Mouse (Mus musculus) urinary bladder, adult 2 months (tissue): ENCODE results near the gene Nab2. TPM values are rescaled to one million over a fixed set of nuclear protein-coding genes. Genes with fewer than 3 reads are reported as not detected.

Experiments used
- DNase-seq: peaks from one replicate; pipeline ENCODE4 v3.0.0; 2022; ENCODE audit warnings: low spot score
- polyA plus RNA-seq: library from polyadenylated mRNA; depleted of rRNA; stranded (reverse); fragments of >200 nt; gene quantifications from 2 replicates; pipeline ENCODE4 v1.2.3, GENCODE M21; 2012; rRNA removed

Nab2 gene
- 27.5 and 29.1 TPM in 2 replicates for polyA plus RNA-seq

DNA sequence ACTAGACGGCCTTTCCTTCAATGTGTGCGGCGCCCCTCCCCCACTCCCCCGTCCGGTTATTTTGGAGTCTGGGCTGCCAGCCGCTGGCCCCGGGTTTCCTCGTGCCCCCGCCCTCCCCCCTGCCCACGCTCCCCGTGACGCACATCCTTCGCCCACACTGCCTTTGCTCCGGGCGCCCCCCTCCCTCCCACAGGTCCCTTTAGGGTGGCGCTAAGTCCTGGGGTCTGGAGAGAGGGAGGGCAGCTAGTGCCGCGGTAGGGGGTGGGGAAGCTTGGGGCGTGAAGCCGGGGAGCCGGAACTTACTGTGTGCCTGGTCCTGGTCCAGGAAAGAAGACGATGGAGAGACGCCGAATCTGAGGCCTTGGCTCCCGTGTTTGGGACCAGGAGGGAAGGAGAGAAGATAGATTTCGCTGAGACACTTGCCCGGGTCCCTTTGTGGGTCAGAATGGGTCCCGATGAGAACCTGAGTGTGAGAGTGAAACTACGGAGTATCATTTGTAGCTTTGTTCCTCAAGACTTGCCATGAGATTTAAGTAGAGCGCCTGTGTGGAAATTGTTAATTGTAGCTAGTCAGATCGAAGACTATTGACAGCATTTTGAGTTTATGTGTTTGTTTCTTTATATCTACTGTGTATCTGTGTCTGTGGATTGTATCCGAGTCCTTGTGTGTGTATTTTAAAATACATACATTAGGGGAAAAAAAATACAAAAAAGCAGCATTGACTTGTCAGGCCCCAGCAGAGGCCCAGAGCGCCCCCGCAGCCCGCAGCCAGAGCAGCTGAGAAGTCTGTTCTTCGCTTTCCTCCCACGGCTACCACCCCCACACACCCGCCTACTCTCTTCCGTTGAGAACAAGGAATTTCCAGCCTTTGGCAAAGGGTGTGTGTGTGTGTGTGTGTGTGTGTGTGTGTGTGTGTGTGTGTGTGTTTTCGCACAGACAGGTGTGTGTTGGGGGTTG, at the start of gene Nab2:
TSS of gene Nab2 (minus strand) at position 476 of the 958 bp plus-strand sequence.
- DNase-seq = peak; percentile 65

DNA sequence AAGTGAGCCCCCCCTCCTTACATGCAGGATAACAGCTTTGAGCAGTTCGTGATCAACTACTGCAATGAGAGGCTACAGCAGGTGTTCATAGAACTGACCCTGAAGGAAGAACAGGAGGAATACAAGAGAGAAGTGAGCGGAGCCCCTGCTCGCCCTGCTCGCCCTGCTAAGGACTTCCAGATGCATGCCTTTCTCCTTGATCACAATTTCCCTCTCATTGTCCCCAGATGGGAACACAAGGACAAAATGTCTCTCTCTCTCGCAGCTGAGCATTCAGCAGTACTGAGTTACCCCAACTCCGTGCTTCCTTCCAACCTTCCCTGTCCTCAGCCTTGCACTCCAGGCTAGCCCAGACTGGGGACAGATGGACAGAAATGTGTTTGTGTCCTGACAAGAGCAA, 44.4 kb upstream of the Nab2 start:
- DNase-seq = no peak

DNA sequence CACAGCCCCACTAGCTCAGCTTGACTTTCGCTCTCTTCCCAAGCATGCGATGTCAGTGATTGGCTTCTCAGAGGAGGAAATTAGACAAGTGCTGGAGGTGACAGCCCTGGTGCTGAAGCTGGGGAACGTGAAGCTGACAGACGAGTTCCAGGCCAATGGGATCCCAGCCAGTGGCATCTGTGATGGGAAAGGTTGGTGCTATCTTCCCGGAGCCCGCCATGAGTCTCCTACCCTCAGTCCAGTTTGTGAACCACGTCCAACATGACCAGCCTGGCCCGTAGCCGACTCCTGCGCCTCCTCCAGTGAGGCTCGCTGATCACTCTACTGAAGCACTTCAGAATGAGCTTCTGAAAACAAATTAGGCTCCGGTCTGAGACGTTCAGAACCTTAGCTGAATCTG, 42.0 kb upstream of the Nab2 start:
- DNase-seq = no peak

DNA sequence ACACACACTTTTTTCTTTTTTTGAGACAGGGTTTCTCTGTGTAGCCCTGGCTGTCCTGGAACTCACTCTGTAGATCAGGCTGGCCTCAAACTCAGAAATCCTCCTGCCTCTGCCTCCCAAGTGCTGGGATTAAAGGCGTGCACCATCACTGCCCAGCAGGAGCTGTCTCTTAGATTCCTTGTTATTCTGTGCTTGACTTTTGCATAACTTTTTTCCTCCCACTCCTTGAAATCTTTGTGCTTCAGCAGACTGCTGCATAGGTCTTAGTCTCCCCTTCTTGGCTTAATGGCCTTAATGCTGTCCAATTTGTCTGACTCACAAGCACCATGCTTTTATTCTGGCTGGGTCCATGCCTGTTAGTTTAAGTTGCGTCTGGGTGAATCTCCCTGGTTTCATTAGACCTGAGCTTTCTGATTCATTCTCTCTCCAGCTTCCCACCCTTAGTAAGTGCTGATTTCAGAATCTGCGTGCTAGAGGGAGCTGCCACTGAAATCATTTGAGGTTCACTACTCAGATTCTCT, 40.5 kb upstream of the Nab2 start:
- DNase-seq = no peak

DNA sequence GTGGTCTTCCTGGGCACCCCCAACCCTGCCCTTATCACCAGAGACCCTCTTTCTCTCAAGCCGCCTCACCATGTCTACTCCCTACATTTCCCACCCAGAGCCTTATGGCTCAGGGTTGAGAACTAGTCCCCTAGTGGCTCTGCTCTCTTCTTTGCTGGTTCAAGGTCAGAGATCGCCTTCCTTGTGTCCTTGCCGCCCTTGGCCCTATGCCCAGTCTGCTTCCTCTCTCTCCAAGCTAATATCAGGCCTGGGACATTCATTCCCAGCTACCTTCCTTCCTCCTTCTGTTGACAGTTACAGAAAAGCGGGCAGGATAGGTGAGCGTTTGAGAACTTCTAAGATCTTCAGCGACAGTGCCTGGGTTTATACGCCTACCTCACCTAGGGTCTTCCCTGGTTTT, 39.4 kb upstream of the Nab2 start:
- DNase-seq = no peak

DNA sequence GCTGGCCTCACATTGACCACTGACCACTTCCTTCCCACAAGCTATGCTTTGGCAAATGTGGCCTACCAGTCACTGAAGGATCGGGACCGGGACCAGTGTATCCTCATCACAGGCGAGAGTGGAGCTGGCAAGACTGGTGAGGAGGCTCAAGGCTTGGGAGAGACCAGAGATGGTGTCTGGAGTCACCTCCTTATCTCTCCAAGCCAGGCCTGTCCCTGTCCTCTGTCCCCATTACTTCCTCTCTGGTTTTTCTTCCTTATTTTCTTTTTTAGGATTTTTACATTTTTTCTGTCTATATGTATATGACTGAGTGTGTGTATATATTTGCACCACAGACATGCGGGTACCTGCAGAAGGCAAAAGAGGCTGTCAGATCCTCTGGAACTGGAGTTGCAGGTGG, 37.4 kb upstream of the Nab2 start:
- DNase-seq = no peak

DNA sequence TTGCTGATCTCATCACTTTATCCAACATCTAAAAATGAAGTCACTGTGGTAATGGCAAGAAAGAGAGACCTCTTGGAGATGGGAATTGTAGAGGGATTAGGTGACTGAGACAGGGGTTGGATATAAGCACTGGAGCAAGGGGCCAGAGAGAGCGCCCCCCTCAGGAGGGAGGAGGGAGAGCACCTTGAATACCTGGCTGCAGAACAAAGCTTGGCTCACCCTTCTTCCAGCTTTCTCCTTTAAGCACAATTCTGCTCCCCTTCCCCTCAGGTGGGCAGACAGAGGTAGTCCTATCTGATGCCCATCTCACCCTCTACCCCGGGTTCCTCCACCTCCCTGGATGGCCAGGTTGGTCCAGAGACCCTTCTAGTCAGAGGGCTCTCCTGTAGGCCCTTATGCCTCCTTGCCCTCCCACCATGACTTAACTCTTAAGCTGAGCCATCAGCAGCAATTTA, 36.4 kb upstream of the Nab2 start, which contains the start of gene Myo1a:
TSS of gene Myo1a (plus strand) at position 405 of the 455 bp plus-strand sequence.
- no peak for DNase-seq

DNA sequence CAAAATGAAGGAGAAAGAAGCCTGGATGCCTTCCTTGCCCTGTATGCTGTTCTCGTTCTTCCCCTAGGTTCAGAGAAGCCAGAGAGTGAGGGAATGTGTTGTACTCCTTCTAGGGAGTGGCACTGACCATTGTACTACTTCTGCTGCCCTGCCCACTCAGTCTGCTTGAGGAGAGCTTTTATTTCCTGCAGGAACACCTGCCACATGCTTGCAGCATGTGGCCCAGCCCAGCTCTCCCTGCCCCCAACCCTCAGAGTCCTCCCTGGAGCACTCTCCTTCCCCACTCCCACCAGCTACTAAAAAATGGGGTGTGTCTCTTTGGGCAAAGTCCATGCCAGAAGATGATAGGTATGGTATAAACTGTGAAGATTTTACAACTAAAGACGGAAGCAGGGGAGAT, 35.9 kb upstream of the Nab2 start:
- no peak for DNase-seq

DNA sequence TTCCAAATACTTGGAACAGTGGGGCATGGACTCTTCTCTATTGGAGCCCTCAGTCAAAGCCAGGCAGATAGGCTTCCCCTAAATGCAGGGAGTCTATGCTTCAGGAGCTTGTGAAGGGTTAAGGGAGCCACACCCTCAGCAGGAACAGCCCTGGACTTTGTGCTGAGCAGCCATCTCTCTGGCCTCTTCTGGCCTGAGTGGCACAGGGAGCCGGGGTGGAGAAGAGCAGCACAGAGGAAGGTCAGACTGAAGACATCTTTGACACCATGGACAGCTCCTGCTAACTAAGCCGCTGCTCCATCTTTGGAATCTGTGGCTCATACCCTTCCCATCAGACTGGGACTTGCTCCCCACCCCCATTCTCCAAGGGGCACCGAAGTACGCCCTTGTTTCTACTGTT, 34.9 kb upstream of the Nab2 start:
- no peak for DNase-seq

DNA sequence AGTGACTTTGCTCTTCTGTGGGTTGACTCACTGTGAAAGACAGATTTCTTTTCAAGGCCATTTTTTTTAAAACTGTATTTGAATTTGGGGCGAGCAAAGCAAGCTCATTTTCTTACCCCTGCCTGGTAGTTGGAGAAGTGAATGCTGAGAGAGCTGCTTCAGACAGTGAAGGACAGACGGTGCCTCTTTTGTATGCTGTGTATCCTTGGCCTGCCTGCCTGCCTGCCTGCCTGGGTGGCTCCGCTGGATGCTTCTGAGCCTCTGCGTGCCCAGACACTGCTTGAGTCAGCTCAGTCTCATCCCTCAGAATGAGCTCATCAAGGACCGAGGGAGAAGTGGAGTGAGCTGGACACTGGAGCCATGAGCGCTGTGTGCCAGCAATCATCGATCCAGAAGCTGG, 30.6 kb upstream of the Nab2 start:
- DNase-seq = no peak

DNA sequence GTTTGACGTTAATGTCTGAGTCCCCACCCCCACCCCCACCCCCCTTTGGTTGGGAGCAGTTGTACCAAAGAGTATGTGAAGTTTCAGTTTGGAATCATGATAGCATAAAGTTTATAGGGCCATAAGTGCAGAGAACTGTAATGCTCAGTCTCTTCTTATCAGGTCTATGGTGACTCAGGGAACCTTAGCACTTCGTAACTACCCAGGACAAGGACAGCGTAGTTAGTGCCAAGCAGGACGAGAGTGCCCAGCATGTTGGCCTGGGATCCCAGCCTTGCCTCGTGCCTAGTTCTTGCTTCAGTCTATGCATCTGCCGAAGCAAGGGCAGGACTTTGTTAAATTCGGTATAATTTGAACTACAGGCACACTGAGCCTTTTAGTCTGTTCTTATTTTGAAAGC, 27.4 kb upstream of the Nab2 start:
- DNase-seq = no peak

DNA sequence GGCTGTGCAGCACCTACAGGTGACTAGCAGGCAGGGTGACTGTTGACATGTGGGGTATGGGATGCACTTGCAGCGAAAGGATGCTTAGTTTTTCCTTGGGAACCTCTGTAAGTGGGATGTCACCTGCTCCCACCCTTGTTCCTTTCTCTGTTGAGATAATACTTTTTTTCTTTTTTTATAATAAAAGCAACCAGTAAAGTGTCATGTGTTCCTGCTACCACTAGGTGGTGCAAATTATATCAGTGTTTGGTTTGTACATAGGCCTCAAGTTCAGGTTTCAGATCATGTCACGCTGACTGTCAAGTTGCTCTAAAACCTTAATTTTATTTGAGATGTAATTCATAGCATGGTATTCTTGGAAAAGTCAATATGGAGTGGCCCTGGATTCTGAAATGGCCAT, 26.3 kb upstream of the Nab2 start:
- no peak for DNase-seq

DNA sequence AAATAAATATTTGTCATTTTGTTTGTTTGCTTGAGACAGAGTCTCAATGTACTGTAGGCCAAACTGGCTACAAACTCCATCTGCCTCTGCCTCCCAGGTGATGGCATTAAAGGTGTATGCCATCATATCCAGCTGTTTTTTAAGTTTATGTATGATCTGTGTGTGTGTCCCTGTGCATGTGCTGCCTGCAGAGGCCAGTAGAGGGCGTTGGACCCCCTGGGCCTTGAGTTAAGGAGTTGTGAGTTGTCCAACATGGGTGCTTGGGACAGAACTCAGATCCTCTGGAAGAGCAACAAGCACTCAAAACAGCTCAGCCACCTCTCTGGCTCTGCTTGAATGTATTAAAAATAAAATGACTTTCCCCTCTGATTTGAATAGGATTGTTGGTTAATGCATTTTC, 22.7 kb upstream of the Nab2 start:
- no peak for DNase-seq

DNA sequence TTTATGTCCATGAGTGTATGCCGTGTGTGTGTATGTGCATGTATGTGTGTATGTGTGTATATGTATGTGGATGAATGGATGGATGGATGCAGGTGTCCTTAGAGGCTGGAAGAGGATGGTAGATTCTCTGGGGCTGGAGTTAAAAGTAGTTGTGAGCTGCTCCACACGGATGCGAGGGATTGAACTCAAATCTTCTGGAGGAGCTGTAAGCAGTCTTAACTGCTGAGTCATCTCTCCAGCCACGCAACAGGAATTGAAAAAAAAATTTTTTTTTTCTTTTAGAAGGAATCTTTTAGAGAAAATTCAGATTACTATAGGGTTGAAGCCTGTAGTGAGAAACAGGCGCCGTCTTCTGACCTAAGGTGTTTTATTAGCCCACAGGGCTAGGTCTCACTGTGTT, 14.5 kb upstream of the Nab2 start:
- DNase-seq = no peak

DNA sequence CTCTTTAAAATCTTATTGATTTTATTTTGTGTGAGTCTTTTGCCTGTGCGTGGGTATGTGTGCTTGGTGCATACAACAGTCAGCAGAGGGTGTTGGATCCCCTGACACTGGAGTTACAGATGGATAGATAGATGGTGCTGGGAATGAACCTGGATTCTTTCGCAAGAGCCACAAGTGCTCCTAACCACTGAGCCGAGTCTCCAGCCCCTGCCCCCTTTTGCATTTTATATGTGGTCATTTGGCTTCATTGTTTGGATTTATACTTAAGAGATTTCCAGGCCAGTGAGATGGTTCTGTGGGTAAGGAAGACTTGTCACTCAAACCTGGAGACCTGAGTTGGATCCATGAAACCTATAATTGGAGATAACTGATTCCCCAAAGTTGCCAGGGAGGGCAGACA, 11.5 kb upstream of the Nab2 start:
- DNase-seq = no peak

DNA sequence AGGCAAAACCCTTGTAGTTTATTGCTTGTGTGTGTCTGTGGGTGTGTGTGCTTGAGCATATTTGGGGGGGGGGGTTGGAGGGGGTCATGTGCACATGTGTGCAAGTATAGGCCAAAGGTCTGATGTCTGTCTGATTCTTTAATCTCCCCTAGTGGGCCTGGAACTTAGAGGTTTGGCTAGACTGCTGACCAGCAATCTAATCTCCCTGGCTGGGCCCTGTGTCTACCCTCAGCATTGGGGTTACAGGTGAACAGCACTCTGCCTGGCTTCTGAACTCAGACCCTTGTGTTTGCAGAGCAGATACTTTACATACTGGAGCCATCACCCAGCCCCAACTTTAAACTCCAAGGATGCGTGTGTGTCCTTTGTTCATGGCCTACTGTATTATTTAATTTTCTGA, 10.8 kb upstream of the Nab2 start:
- no peak for DNase-seq

DNA sequence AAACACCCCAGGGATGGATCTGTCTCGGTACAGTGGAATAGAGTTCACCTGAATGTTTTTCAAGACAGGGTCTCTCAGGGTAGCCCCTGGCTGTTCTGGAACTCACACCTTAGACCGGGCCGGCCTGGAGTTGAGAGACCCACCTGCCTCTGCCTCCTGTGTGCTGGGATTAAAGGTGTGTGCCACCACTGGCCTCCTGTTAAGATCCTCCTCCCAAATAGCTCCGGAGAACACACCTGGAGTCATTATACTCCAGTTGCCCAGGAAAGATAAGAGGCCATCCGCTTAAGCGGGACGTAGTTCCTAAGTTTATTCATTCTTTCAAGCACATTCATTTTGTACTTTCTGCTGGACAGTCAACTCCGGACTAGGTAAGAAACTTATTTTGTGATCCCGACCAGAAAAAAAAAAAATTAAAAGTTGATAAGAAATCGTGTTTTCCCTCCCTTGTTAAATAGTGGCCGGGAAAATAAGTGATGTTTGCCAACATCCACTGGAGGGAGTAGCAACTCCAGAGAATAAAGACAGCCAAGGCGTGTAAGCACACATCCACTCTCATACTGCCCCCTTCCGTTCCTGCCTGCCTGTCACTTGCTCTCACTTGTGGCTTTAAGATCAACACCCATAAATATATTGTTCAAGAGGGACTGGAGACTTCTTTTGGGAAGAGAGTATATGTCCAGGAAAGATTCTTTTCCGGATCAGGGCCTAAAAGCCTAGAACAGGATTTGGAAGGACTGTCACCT, 9.4 kb upstream of the Nab2 start:
- no peak for DNase-seq

DNA sequence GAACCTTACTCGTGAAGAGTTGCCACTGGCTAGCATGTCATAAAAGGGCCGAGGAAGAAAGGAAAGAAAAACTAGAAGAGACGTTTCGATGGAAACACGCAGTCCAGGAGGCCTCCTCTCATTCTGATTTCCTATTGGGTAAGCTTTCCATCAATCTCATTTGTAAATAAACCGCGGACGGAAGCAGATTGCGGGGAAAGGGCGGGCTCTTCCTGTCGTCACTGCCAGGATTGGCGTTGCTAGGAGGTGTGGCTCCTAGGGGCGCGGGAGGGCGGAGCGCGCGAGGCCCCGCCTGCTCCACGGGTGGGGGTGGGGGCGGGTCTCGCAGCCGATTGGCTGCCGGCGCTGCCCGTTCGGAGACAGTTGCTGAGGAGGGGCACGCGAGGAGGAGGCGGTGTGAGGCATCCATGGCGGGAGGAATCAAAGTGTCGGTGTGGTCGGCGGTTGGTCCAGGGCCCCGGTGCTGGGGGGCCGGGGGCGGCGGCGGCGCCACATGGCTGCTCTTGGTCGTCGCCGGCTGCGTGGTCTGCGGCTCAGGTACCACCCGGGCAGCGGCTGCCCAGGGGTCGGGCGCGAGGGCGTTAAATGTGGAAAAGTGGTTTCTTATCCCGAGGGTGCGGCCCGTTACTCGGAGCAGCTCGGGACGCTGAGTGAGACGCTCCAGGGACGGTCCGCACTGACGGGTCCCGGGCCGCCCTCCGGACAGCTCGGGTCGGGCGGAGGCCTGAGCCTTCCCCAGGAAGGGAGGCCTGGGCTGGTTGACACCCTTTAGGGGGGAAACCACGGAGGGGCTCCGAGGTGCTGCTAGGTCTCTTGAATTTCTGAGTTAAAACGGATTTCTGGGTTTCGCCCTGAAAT, 8.6 kb upstream of the Nab2 start:
- DNase-seq = peak; percentile 71

DNA sequence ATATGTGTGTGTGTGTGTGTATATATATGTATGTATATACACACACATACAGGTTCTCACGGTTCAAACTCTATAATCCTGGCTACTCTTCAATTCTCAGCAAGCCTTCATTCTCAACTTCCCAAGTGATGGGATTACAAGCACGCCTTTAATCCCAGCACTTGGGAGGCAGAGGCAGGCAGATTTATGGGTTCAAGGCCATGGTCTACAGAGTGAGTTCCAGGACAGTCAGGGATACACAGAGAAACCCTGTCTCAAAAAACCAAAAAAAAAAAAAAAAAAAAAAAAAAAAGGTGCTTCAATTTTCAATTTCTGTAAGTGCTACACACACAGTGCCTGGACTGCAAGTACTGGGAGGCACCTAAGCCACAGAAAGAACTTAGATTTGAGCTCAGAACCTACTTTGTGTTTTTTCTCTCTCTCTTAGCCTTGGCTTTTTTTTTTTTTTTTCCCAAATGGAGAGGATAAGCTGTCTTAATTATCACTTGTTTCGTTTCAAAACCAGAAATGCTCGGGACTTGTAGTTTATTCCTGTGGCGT, 7.6 kb upstream of the Nab2 start:
- no peak for DNase-seq

DNA sequence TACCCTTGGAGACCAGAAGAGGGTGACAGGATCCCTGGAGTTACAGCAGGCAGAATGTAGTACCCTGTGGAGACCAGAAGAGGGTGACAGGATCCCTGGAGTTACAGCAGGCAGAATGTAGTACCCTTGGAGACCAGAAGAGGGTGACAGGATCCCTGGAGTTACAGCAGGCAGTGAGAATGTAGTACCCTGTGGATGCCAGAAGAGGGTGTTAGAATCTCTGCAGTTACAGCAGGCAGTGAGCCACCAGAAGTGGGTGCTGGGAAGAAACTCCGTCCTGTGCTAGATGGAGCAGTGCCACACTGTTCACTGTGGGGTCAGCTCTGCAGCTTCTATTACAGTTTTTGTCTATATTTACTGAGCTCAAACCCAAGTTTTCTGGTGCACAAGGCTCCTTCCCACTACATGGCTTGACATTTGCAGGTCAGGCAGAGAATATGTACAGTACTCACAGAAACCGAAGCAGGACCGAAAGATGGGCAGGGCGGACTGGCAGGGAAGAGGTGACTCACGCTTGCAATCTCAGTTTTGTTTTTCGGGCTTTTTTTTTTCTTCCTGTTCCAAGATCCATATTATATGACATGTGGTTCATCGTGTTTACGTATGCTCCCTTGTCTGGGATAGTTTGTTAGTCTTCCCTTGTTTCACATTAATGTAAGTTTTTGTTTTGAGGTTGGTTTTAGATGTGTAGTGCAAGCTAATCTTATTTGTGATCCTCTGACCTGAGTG, 6.6 kb upstream of the Nab2 start:
- no peak for DNase-seq
